Mouse (Mus musculus) spleen, postnatal 4 days (tissue): Measurements from ENCODE around the gene Npat.

Source experiments
- DNase-seq, 2 experiments: peaks; one replicate each; pipeline ENCODE4 v3.0.0; 2022; ENCODE audit warnings: low spot score in 2 of 2

Gene Npat

GRCm38 (mm10) chr9:53536558-53537320, at the start of gene Npat, which contains the start of gene Atm:
Gene Npat (plus strand): TSS chr9:53537047.
Gene Atm (minus strand): TSS chr9:53536740.
- peak; percentile 99 to 100 for DNase-seq

- DNase-seq, result no peak
Observed at GRCm38 (mm10) chr9:53508053-53508452, 28.8 kb upstream of the Npat start.

GRCm38 (mm10) chr9:53514091-53514490, 22.8 kb upstream of the Npat start:
- no peak for DNase-seq

GRCm38 (mm10) chr9:53517373-53518009, 19.4 kb upstream of the Npat start:
- DNase-seq, result no peak

GRCm38 (mm10) chr9:53535416-53536320, 1.2 kb upstream of the Npat start:
- DNase-seq, result peak; percentile 12 to 58

GRCm38 (mm10) chr9:53537336-53537965, 604 bp downstream of the Npat start:
- DNase-seq, result peak in 1 of 2 experiments; percentile 78

- no peak for DNase-seq
Observed at GRCm38 (mm10) chr9:53570662-53571061, 33.8 kb downstream of the Npat start.

- DNase-seq, result no peak
Observed at GRCm38 (mm10) chr9:53572516-53573307, 35.9 kb downstream of the Npat start.

- DNase-seq, result no peak
Observed at GRCm38 (mm10) chr9:53575721-53576120, 38.9 kb downstream of the Npat start.

GRCm38 (mm10) chr9:53581870-53582269, 45.0 kb downstream of the Npat start:
- no peak for DNase-seq

GRCm38 (mm10) chr9:53594764-53595163, 57.9 kb downstream of the Npat start:
- peak; percentile 74 to 91 for DNase-seq

- peak in 1 of 2 experiments; percentile 23 for DNase-seq
Observed at GRCm38 (mm10) chr9:53596971-53597600, 60.2 kb downstream of the Npat start.

GRCm38 (mm10) chr9:53598631-53599030, 61.8 kb downstream of the Npat start:
- no peak for DNase-seq

GRCm38 (mm10) chr9:53601541-53601940, 64.7 kb downstream of the Npat start:
- DNase-seq, result no peak

- DNase-seq, result peak in 1 of 2 experiments; percentile 22
Observed at GRCm38 (mm10) chr9:53603384-53603783, 66.5 kb downstream of the Npat start.

GRCm38 (mm10) chr9:53603849-53604248, 67.0 kb downstream of the Npat start:
- no peak for DNase-seq

GRCm38 (mm10) chr9:53604954-53605353, 68.1 kb downstream of the Npat start:
- DNase-seq, result no peak

GRCm38 (mm10) chr9:53607192-53607591, 70.3 kb downstream of the Npat start:
- no peak for DNase-seq

GRCm38 (mm10) chr9:53607816-53608215, 71.0 kb downstream of the Npat start:
- DNase-seq, result no peak

GRCm38 (mm10) chr9:53609306-53609967, 72.6 kb downstream of the Npat start:
- no peak for DNase-seq
